Mouse (Mus musculus) left cerebral cortex, adult 2 months (tissue): ENCODE data around the gene Gpatch8. TPM values are rescaled to one million over a fixed set of nuclear protein-coding genes. Genes with fewer than 3 reads are reported as not detected.
A peak's percentile ranks its signal among the peaks of the same experiment; 100 is the strongest.
"Not testable (repeated sequence)": the region's sequence is repeated elsewhere in the genome, so short reads cannot be mapped to it uniquely, and the experiment has no call there.

Experiments
- DNase-seq, 2 experiments: peaks; one replicate each; pipeline ENCODE4 v3.0.0; 2021 to 2022; ENCODE audit warnings: low spot score in 2 of 2, mixed read lengths in 1 of 2; ENCODE audit errors: extremely low spot score in 1 of 2
- H3K27ac ChIP-seq: fragments of 200-600 bp; 2 replicates; pipeline ENCODE4 v1.8.1; 2022
- H3K4me3 ChIP-seq: fragments of 200-600 bp; 2 replicates; pipeline ENCODE4 v1.8.1; 2022
- CTCF ChIP-seq: fragments of 200-600 bp; IDR thresholded peaks from 2 replicates; pipeline ENCODE4 v1.8.1; 2022; ENCODE audit warnings: antibody characterized with exemption, mild to moderate bottlenecking, moderate library complexity
- intact Hi-C: fragments of 180-260 bp; cut with DNase I; formaldehyde crosslinking; loops from one replicate; pipeline ENCODE4 v1.15.1; 2025
- total RNA-seq, 2 experiments: library from RNA; stranded (reverse); gene quantifications; 2 replicates each; pipeline ENCODE4 v1.2.3; 2021

Gene Gpatch8
- total RNA-seq, 2 experiments from 2014 or later, result 57.1 to 60.5 TPM

- no peak overlapping the region for H3K4me3 ChIP-seq
- no peak for DNase-seq
- H3K27ac ChIP-seq, result no peak overlapping the region
- no peak for TF ChIP-seq CTCF
- intact Hi-C loops, result no loop called here
Measured at GRCm38 (mm10) chr11:102567723-102568122, 11.5 kb upstream of the Gpatch8 start.

GRCm38 (mm10) chr11:102567157-102567556, 11.0 kb upstream of the Gpatch8 start:
- H3K27ac ChIP-seq, result no peak overlapping the region
- intact Hi-C loops, result no loop called here
- H3K4me3 ChIP-seq, result no peak overlapping the region
- no peak for DNase-seq
- peak; percentile 34 for TF ChIP-seq CTCF

GRCm38 (mm10) chr11:102566290-102566689, 10.1 kb upstream of the Gpatch8 start:
- H3K4me3 ChIP-seq, result no peak overlapping the region
- no peak overlapping the region for H3K27ac ChIP-seq
- intact Hi-C loops, result no loop called here
- DNase-seq, result no peak
- TF ChIP-seq CTCF, result no peak

DNA sequence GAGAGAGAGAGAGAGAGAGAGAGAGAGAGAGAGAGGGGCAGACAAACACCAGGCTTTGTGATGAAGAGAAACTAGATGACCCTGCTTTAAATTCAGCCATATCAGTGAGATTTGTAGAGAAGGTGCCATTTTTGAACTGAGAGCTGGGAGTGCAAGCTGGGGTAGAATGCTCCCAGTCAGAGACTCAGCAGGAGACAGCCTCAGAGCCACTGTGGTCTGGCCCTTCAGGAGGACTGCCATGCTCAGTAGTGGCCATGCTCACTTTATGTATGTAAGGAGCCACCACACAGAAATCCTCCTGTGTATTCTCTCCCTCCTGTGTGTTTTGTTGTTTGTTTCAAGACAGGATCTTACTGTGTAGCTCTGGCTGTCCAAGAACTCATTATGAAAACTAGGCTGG, 9.5 kb upstream of the Gpatch8 start:
- no peak overlapping the region for H3K4me3 ChIP-seq
- no peak for DNase-seq
- intact Hi-C loops, result no loop called here
- no peak overlapping the region for H3K27ac ChIP-seq
- no peak for TF ChIP-seq CTCF

DNA sequence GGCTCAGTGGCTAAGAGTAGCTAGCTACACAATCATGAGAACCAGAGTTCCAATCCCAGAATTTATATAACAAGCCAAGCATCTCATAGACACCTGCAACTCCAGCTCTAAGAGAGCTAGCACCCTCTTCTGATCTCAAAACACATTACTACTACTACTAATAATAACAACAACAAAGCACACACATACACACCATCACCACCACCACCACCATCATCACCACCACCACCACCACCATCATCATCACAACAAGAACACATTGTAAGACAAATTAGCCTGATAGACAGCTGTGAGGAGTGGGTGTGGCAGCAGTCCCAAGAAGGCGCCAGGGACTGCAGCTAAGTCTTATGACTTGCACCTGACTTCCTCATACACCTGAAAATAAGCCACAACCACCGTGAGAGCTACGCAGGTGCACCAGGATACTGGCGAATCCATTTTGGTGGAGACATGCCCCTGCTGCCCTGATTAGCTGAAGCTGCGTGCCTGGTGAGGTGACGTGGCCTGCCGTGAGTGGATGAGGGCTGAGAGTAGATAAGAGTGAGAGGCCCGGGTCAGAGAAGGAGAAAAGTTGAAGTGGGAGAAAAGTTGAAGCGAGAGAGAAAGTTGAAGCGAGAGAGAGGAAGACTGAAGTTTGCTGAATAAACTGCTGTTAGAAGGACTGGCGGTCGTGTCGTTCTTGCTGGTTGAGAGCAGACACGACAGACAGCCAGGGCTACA, 8.9 kb upstream of the Gpatch8 start:
- H3K27ac ChIP-seq, DNase-seq, H3K4me3 ChIP-seq, intact Hi-C loops: not testable (repeated sequence)

GRCm38 (mm10) chr11:102558704-102559103, 2.5 kb upstream of the Gpatch8 start:
- Histone ChIP-seq H3K4me3 (no peak overlapping the region), H3K27ac (no peak overlapping the region)
- TF ChIP-seq CTCF, result no peak
- intact Hi-C loops, result loop anchor here (5.0 to 10.0 kb wide), 2 partner anchors 71 to 244 kb away; partner anchors contain the start of gene Ubtf
- DNase-seq, result no peak

DNA sequence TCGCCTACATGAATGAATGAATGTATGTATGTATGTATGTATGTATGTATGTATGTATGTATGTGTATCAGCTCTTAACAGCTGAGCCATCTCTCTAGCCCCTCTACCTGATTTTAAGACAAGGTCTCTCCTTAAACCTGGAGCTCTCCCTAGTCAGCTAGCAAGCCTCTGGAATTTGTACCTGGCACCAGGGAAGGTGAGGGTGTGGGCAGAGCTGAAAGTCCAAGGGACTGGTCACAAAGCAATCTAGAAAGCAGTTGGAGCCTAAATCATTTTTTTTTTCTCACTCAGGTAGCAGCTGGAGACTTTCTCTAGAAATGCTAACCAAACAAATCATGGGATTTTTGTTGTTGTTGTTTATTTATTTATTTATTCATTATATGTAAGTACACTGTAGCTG, 1.2 kb upstream of the Gpatch8 start:
- H3K27ac ChIP-seq, result no peak overlapping the region
- TF ChIP-seq CTCF, result no peak
- intact Hi-C loops, result loop anchor here (5.0 to 10.0 kb wide), 2 partner anchors 70 to 243 kb away; partner anchors contain the start of gene Ubtf
- no peak overlapping the region for H3K4me3 ChIP-seq
- no peak for DNase-seq

GRCm38 (mm10) chr11:102556716-102557074, 503 bp upstream of the Gpatch8 start:
- intact Hi-C loops, result loop anchor here (5.0 to 10.0 kb wide), 2 partner anchors 69 to 242 kb away; partner anchors contain the start of gene Ubtf
- no peak for DNase-seq
- no peak for TF ChIP-seq CTCF
- Histone ChIP-seq H3K4me3 (peak overlapping the region; percentile 92), H3K27ac (peak overlapping the region; percentile 98)

GRCm38 (mm10) chr11:102555400-102556030, 677 bp downstream of the Gpatch8 start:
- H3K4me3 ChIP-seq, result peak overlapping the region; percentile 92
- intact Hi-C loops, result loop anchor here (5.0 to 10.0 kb wide), 2 partner anchors 68 to 241 kb away; partner anchors contain the start of gene Ubtf
- no peak for TF ChIP-seq CTCF
- H3K27ac ChIP-seq, result peak overlapping the region; percentile 98
- no peak for DNase-seq

DNA sequence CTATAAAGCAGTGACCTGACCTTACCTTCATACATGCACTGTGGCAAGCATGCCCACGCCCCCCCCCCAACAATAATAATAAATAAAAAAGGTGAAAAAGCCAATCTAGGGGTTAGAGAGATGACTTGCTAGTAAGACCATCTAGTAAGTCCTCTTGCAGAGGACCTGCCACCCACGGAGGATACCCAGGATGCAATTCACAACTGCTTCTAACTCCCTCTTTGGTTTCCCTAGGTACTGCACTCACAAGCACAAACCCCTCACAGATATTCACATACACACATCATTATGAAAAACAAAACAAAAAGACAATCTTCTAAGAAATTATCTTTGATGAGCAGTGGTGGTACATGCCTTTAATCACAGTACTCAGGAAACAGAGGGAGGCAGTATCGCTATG, 4.1 kb downstream of the Gpatch8 start:
- no peak for DNase-seq
- TF ChIP-seq CTCF, result no peak; the same call in none of the 2 replicates
- no peak overlapping the region for H3K27ac ChIP-seq
- intact Hi-C loops, result loop anchor here (10.0 kb wide), 1 partner anchor 237 kb away; the partner anchor contains the start of gene Ubtf
- H3K4me3 ChIP-seq, result no peak overlapping the region

DNA sequence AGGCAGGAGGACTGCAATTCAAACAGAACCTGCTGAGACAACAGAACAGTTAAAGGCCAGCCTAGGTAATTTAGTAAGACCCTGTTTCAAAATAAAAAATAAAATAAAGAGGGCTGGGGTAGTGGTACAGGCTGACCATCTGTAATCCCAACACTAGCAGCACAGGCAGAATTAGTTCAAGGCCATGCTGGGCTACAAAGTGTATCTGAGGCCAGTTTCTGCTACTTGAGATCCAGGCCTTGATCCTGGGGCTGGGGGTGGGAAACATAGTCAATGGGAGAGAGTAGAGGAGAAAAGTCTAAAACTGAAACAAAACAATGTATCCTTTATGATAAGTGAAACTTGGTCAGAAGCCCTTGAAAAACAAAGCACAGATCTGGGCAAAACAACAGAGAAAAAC, 5.0 kb downstream of the Gpatch8 start:
- no peak for DNase-seq
- Histone ChIP-seq H3K4me3 (no peak overlapping the region), H3K27ac (no peak overlapping the region)
- TF ChIP-seq CTCF, result no peak
- intact Hi-C loops, result loop anchor here (10.0 kb wide), 1 partner anchor 236 kb away; the partner anchor contains the start of gene Ubtf

- Histone ChIP-seq H3K4me3 (no peak overlapping the region), H3K27ac (no peak overlapping the region)
- intact Hi-C loops, result no loop called here
Measured at GRCm38 (mm10) chr11:102541471-102541870, 14.7 kb downstream of the Gpatch8 start.

DNA sequence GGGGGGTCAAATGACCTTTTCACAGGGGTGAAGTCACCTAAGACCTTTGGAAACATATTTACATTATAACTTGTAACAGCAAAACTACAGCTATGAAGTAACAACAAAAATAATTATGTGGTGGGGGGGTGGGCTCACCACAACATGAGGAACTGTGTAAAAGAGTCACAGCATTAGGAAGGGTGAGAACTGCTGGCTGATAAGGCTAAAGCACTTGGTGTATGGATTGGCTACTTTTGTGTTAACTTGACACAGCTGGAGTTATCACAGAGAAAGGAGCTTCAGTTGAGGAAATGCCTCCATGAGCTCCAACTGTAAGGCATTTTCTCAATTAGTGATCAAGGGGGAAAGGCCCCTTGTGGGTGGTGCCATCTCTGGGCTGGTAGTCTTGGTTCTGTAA, 15.9 kb downstream of the Gpatch8 start:
- H3K4me3 ChIP-seq, H3K27ac ChIP-seq, DNase-seq, intact Hi-C loops: not testable (repeated sequence)

More at GRCm38 (mm10) chr11:102541471-102541870, 14.7 kb downstream of the Gpatch8 start:
- no peak for DNase-seq
- TF ChIP-seq CTCF, result no peak
